Mouse (Mus musculus): ENCODE measurements around the gene Arhgef26. TPM values are rescaled to one million over a fixed set of nuclear protein-coding genes. Genes with fewer than 3 reads are reported as not detected.

Gene Arhgef26
- total and polyA plus RNA-seq, 2 experiments from 2014 or later: 1.9 to 7.5 TPM

DNA sequence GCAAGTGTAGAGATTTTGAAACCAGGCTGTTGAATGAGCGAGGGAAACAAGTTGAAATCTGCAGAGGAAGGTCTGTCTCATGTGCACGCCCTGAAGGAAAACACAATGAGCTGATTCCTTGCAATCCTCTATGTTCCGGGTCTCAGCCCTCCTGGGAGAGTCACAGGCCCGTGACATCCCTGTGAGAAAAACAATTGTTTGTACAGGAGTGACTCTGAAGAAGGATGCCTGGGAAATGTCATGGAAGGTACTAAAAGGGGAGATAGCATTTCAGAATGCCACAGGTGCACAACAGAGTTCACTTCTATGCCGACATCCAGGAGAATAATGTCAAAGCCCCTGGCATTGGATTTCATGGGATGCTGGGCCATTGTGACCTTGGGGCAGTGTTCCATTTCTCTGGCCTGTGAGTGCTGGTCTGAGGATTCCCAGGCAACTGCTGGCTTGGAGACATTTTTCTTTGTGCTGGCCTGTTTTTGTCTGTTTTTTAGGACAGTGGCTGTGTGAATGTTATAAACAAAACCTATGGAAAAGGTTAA, 102.4 kb downstream of the Arhgef26 start:
- no peaks in the 10 kb centered on the region for H3K27me3 ChIP-seq (ENCODE audit: control insufficient read depth, insufficient read depth, low read length)
- H3K4me2 ChIP-seq (ENCODE audit: low read depth, low read length): no peak overlapping the region
- DNase-seq (ENCODE audit: low spot score) (no peak), ATAC-seq (ENCODE audit: insufficient read depth, low read depth) (no peak)
- H3K27ac ChIP-seq (ENCODE audit: low read depth): no peak overlapping the region
- H3K36me3 ChIP-seq (replicated peaks; ENCODE audit: control insufficient read depth, insufficient read depth, low read length): no peaks in the 10 kb centered on the region
- H3K9me3 ChIP-seq (replicated peaks; ENCODE audit: control insufficient read depth, low read length): no peaks in the 10 kb centered on the region
- H3K4me1 ChIP-seq (ENCODE audit: control insufficient read depth, insufficient read depth): no peaks in the 10 kb centered on the region
- no peak for TF ChIP-seq EP300 (IDR thresholded peaks at IDR 0.05; ENCODE audit: low read depth)
- TF ChIP-seq CTCF (IDR thresholded peaks at IDR 0.05; ENCODE audit: low read depth): no peak
- H3K4me3 ChIP-seq (ENCODE audit: low read depth, low read length): no peak overlapping the region
- H3K9ac ChIP-seq (replicated peaks; ENCODE audit: low read depth, low read length): no peak overlapping the region
- 58% methylated on average over 5 of the region's 5 CpGs for WGBS

DNA sequence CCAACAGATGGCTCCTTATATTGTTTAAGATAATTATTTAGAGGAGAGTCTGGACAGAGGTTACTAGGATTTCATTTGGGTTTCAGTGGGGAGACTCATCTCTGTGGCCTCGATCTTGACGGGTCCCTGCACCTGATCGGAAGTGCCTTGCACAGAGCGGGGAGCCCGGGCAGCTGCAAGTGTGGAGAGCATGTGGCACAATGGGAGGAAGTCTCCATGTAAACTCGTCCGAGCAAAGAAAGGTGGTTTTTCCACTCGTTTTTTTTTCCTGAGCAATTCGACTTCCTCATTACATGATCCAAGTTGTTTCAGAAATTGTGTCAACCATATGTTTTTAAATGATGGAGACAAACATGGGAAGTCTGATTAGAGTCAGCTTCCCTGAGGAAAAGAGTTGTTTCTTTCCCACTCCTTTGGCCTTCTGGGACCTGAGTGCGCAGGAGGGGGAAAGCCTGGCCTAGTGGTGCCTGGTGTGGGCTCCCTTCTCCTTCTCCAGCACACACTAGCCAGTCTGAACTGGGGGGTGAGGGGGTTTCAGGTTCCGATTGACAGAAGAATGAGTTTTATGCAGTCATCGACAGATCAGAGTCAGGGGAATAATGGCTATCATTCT, 105.5 kb downstream of the Arhgef26 start:
- H3K4me1 ChIP-seq (ENCODE audit: control insufficient read depth, insufficient read depth): peaks cover 7% of the 10 kb centered on the region; the same call in 1 of the 2 replicates
- no peaks in the 10 kb centered on the region for H3K27me3 ChIP-seq (ENCODE audit: control insufficient read depth, insufficient read depth, low read length)
- no peak for DNase-seq (ENCODE audit: low spot score)
- no peaks in the 10 kb centered on the region for H3K36me3 ChIP-seq (replicated peaks; ENCODE audit: control insufficient read depth, insufficient read depth, low read length)
- H3K4me2 ChIP-seq (ENCODE audit: low read depth, low read length): no peak overlapping the region
- TF ChIP-seq CTCF (IDR thresholded peaks at IDR 0.05; ENCODE audit: low read depth) (no peak), EP300 (IDR thresholded peaks at IDR 0.05; ENCODE audit: low read depth) (no peak)
- H3K4me3 ChIP-seq (ENCODE audit: low read depth, low read length): no peak overlapping the region
- no peaks in the 10 kb centered on the region for H3K9me3 ChIP-seq (replicated peaks; ENCODE audit: control insufficient read depth, low read length)
- H3K9ac ChIP-seq (replicated peaks; ENCODE audit: low read depth, low read length): no peak overlapping the region
- no peak overlapping the region for H3K27ac ChIP-seq (ENCODE audit: low read depth)
- no peak for ATAC-seq (ENCODE audit: insufficient read depth, low read depth)
- WGBS: 61% methylated on average over 12 of the region's 12 CpGs

DNA sequence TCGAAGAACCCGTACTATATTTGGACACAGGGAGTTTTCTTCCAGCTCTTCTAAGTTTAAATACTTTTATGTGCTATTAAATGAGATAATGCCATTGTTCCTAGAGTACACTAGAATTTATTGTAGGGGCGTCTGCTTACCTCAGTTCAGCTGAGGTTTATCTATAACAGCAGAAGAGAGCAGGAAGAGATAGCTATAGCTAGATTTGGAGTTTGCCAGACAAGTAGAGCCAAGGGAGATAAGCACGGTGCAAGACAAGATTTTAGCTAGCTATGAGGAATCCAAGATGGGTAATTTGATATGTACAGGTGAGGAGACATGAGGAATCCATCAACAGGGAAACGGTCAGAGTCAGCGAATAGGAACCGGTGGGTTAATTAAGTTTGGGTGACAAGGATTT, 108.1 kb downstream of the Arhgef26 start:
- TF ChIP-seq CTCF (IDR thresholded peaks at IDR 0.05; ENCODE audit: low read depth) (no peak), EP300 (IDR thresholded peaks at IDR 0.05; ENCODE audit: low read depth) (no peak)
- no peak overlapping the region for H3K27ac ChIP-seq (ENCODE audit: low read depth)
- H3K36me3 ChIP-seq (replicated peaks; ENCODE audit: control insufficient read depth, insufficient read depth, low read length): no peaks in the 10 kb centered on the region
- no peak overlapping the region for H3K9ac ChIP-seq (replicated peaks; ENCODE audit: low read depth, low read length)
- 58% methylated on average over 7 of the region's 7 CpGs for WGBS
- peaks cover 7% of the 10 kb centered on the region; the same call in 1 of the 2 replicates for H3K4me1 ChIP-seq (ENCODE audit: control insufficient read depth, insufficient read depth)
- no peak for ATAC-seq (ENCODE audit: insufficient read depth, low read depth)
- no peak overlapping the region for H3K4me2 ChIP-seq (ENCODE audit: low read depth, low read length)
- H3K4me3 ChIP-seq (ENCODE audit: low read depth, low read length): no peak overlapping the region
- no peaks in the 10 kb centered on the region for H3K9me3 ChIP-seq (replicated peaks; ENCODE audit: control insufficient read depth, low read length)
- no peaks in the 10 kb centered on the region for H3K27me3 ChIP-seq (ENCODE audit: control insufficient read depth, insufficient read depth, low read length)
- no peak for DNase-seq (ENCODE audit: low spot score)

- TF ChIP-seq EP300 (IDR thresholded peaks at IDR 0.05; ENCODE audit: low read depth) (no peak), CTCF (IDR thresholded peaks at IDR 0.05; ENCODE audit: low read depth) (no peak)
- DNase-seq (ENCODE audit: low spot score): no peak
- WGBS: 41% methylated on average over 8 of the region's 8 CpGs
Observed at GRCm38 (mm10) chr3:62447151-62447550, 109.0 kb downstream of the Arhgef26 start.

GRCm38 (mm10) chr3:62449871-62450496, 111.8 kb downstream of the Arhgef26 start:
- Histone ChIP-seq H3K36me3 (replicated peaks; ENCODE audit: control insufficient read depth, insufficient read depth, low read length) (no peaks in the 10 kb centered on the region), H3K4me2 (ENCODE audit: low read depth, low read length) (no peak overlapping the region), H3K4me3 (ENCODE audit: low read depth, low read length) (no peak overlapping the region), H3K9ac (replicated peaks; ENCODE audit: low read depth, low read length) (no peak overlapping the region), H3K9me3 (replicated peaks; ENCODE audit: control insufficient read depth, low read length) (no peaks in the 10 kb centered on the region), H3K4me1 (ENCODE audit: control insufficient read depth, insufficient read depth) (peaks cover 7% of the 10 kb centered on the region; the same call in 1 of the 2 replicates), H3K27me3 (ENCODE audit: control insufficient read depth, insufficient read depth, low read length) (no peaks in the 10 kb centered on the region), H3K27ac (ENCODE audit: low read depth) (no peak overlapping the region)
- WGBS: 90% methylated on average over 4 of the region's 4 CpGs
- no peak for DNase-seq (ENCODE audit: low spot score)
- no peak for TF ChIP-seq EP300 (IDR thresholded peaks at IDR 0.05; ENCODE audit: low read depth)
- no peak for TF ChIP-seq CTCF (IDR thresholded peaks at IDR 0.05; ENCODE audit: low read depth)
- no peak for ATAC-seq (ENCODE audit: insufficient read depth, low read depth)

More at GRCm38 (mm10) chr3:62447151-62447550, 109.0 kb downstream of the Arhgef26 start:
- Histone ChIP-seq H3K36me3 (replicated peaks; ENCODE audit: control insufficient read depth, insufficient read depth, low read length) (no peaks in the 10 kb centered on the region), H3K9me3 (replicated peaks; ENCODE audit: control insufficient read depth, low read length) (no peaks in the 10 kb centered on the region), H3K4me2 (ENCODE audit: low read depth, low read length) (no peak overlapping the region), H3K9ac (replicated peaks; ENCODE audit: low read depth, low read length) (no peak overlapping the region), H3K4me1 (ENCODE audit: control insufficient read depth, insufficient read depth) (peaks cover 7% of the 10 kb centered on the region; the same call in 1 of the 2 replicates), H3K27ac (ENCODE audit: low read depth) (no peak overlapping the region), H3K27me3 (ENCODE audit: control insufficient read depth, insufficient read depth, low read length) (no peaks in the 10 kb centered on the region), H3K4me3 (ENCODE audit: low read depth, low read length) (no peak overlapping the region)
- ATAC-seq (ENCODE audit: insufficient read depth, low read depth): no peak
